Comparison of ENCODE assay signal across 8 mouse cellular contexts in the genomic region with DNA sequence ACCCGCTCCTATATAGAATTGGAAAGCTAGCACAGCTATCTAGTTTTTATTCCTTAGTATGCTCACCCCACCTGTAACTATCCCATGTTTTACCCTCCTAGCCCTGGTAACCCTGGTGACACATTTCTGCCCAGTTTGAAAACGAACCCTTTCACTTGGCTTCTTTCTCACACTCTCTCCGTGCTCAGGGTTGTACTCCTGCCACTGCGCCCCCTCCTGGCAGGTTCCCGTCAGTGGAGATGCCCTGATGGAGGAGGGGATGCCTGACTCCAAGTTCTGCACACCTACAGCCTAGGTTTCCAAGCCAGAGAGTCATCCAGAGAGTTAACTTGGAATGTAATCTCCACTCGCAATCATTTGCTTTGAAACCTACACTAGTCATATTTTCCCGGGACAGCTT. TPM values are rescaled to one million over a fixed set of nuclear protein-coding genes. Genes with fewer than 3 reads are reported as not detected.
DNase-seq lines count a peak whose midpoint lies in the region; ATAC-seq and TF ChIP-seq lines count a peak whose summit lies in the region.

No protein-coding gene starts in this region.

- H3K9ac ChIP-seq in kidney, embryonic 16.5 days (replicated peaks; ENCODE audit: low read length): no peak overlapping the region

- H3K4me3 ChIP-seq in kidney, embryonic 16.5 days (ENCODE audit: low read length): no peak overlapping the region
- H3K4me3 ChIP-seq in E14TG2a.4 (replicated peaks; ENCODE audit: low read length): no peak overlapping the region

- no peak for ATAC-seq in kidney, embryonic 16.5 days (ENCODE audit: low FRiP score, low TSS enrichment)

- no peaks in the 10 kb centered on the region for H3K27me3 ChIP-seq in kidney, embryonic 16.5 days (ENCODE audit: insufficient read depth, low read length)
- no peaks in the 10 kb centered on the region for H3K27me3 ChIP-seq in E14TG2a.4 (ENCODE audit: insufficient read depth, low read length)

- DNase-seq in kidney, postnatal 10 days: peak; percentile 21
- peak; percentile 7 for DNase-seq in adrenal gland, postnatal 25 days
- DNase-seq in lung, postnatal 14 days: peak; percentile 43
- DNase-seq in thymus, postnatal 36 days: peak; percentile 58 to 63
- DNase-seq in layer of hippocampus, adult 18-20 months (ENCODE audit: low spot score in 2 of 2): no peak
- no peak for DNase-seq in urinary bladder, postnatal 14 days (ENCODE audit: low spot score)

- no peaks in the 10 kb centered on the region for H3K4me1 ChIP-seq in kidney, embryonic 16.5 days (ENCODE audit: insufficient read depth, low read length)
- H3K4me1 ChIP-seq in E14TG2a.4 (replicated peaks; ENCODE audit: low read depth, low read length): 0 out of 2 replicates have a peak, but pooled peaks cover 8% of the 10 kb centered on the region

- H3K27ac ChIP-seq in kidney, embryonic 16.5 days (ENCODE audit: low read length): no peak overlapping the region

- no peaks in the 10 kb centered on the region for H3K9me3 ChIP-seq in kidney, embryonic 16.5 days (ENCODE audit: low read length)
- no peaks in the 10 kb centered on the region for H3K9me3 ChIP-seq in E14TG2a.4 (ENCODE audit: low read length)

- 72% methylated on average over 7 of the region's 7 CpGs for WGBS in kidney, embryonic 16.5 days

- no peak overlapping the region for H3K4me2 ChIP-seq in kidney, embryonic 16.5 days (replicated peaks; ENCODE audit: low read depth, low read length)

- H3K36me3 ChIP-seq in kidney, embryonic 16.5 days (ENCODE audit: insufficient read depth, low read length): 0 out of 2 replicates have a peak, but pooled peaks cover 8% of the 10 kb centered on the region
- no peaks in the 10 kb centered on the region for H3K36me3 ChIP-seq in E14TG2a.4 (ENCODE audit: insufficient read depth, low read length)

- peak; percentile 76 for TF ChIP-seq CTCF in E14TG2a.4 (conservative IDR thresholded peaks at IDR 0.05; ENCODE audit: low read length)

RNA-seq across cellular contexts. Expression of a gene that starts 7.3 kb away (rescaled TPM):
- 13.7 and 16.5 TPM in 2 replicates for polyA plus RNA-seq in kidney, embryonic 16.5 days (2015; fragmentation: Nextera tagmentation; extraction: Ambion mirVana)
- total RNA-seq in adrenal gland, postnatal 25 days (2021): 4.9 and 7.6 TPM in 2 replicates
- total RNA-seq in layer of hippocampus, adult 18-20 months (2021): 10 to 100 TPM; 11.7 to 16.5 TPM

Comparison
In these comparisons a context has a peak if more than half of its experiments do, and no peak if none do; other contexts are left out.
1. DNase-seq: peak in kidney, postnatal 10 days (single experiment), adrenal gland, postnatal 25 days (single experiment), lung, postnatal 14 days (single experiment) and thymus, postnatal 36 days (2 of 2); none in layer of hippocampus, adult 18-20 months (0 of 2) and urinary bladder, postnatal 14 days (single experiment).